Mouse (Mus musculus) hindbrain, postnatal 0 days (tissue): ENCODE results near the gene Chst5. TPM values are rescaled to one million over a fixed set of nuclear protein-coding genes. Genes with fewer than 3 reads are reported as not detected.

Source experiments
- ATAC-seq: fragments of 200-750 bp; cut with Nextera tagmentation; 2 replicates; pipeline ENCODE4 v1.8.0; 2017; ENCODE audit warnings: mild to moderate bottlenecking, moderate TSS enrichment, moderate library complexity
- DNase-seq: peaks from one replicate; pipeline ENCODE4 v3.0.0-alpha.2; 2015; ENCODE audit warnings: low spot score
- H3K27ac ChIP-seq: fragments of 300-500 bp; sonication (generic); 2 replicates; pipeline ENCODE4 v1.5.1; 2014; ENCODE audit warnings: mild to moderate bottlenecking
- H3K27me3 ChIP-seq: fragments of 300-500 bp; sonication (generic); 2 replicates; pipeline ENCODE4 v1.6.1; 2014; ENCODE audit warnings: low read length, mixed read lengths; ENCODE audit not compliant: insufficient read depth
- H3K36me3 ChIP-seq: fragments of 300-500 bp; sonication (generic); 2 replicates; pipeline ENCODE4 v1.6.1; 2014; ENCODE audit warnings: low read length, mixed read lengths; ENCODE audit not compliant: insufficient read depth
- H3K4me1 ChIP-seq: fragments of 300-500 bp; sonication (generic); 2 replicates; pipeline ENCODE4 v1.6.1; 2014; ENCODE audit warnings: antibody characterized with exemption, low read length, mixed read lengths; ENCODE audit not compliant: insufficient read depth
- H3K4me2 ChIP-seq: fragments of 300-500 bp; sonication (generic); 2 replicates; pipeline ENCODE4 v1.6.1; 2014; ENCODE audit warnings: low read depth, mild to moderate bottlenecking, low read length, moderate library complexity, mixed read lengths
- H3K4me3 ChIP-seq: fragments of 300-500 bp; sonication (generic); 2 replicates; pipeline ENCODE4 v1.5.1; 2014; ENCODE audit warnings: low read length
- H3K9ac ChIP-seq: fragments of 300-500 bp; sonication (generic); replicated peaks from 2 replicates; pipeline ENCODE4 v1.6.1; 2014; ENCODE audit warnings: mild to moderate bottlenecking, low read length, moderate library complexity, mixed read lengths
- H3K9me3 ChIP-seq: fragments of 300-500 bp; sonication (generic); 2 replicates; pipeline ENCODE4 v1.6.1; 2016; ENCODE audit warnings: low read length, mixed read lengths
- CTCF ChIP-seq: IDR thresholded peaks from 2 replicates; pipeline ENCODE4 v1.5.1; 2016; ENCODE audit warnings: antibody characterized with exemption, control low read depth, low read depth
- WGBS: fragments of 180-500 bp; shearing (Covaris S2); extraction: QIAGEN DNeasy Blood & Tissue Kit; methylation state at CpG from one replicate; pipeline ENCODE4 v1.1.7; 2014; 5-methylcytosine and 5-hydroxymethylcytosine counted together
- polyA plus RNA-seq: library from polyadenylated mRNA; unstranded; fragments of >200 nt; fragmentation: Nextera tagmentation; extraction: Ambion mirVana; gene quantifications from 2 replicates; pipeline ENCODE4 v1.2.1, GENCODE M21; 2015
- total RNA-seq: library from RNA; depleted of rRNA; stranded (reverse); fragments of >200 nt; gene quantifications from 2 replicates; pipeline ENCODE4 v1.2.3, GENCODE M21; 2014

Gene Chst5
- total and polyA plus RNA-seq, 2 experiments from 2014 or later: 2.4 to 3.8 TPM

GRCm38 (mm10) chr8:111902080-111902479 is 8.2 kb downstream of the Chst5 start:
- WGBS: 40% methylated on average over 5 of the region's 5 CpGs
- H3K4me2 ChIP-seq: no peak overlapping the region
- H3K9ac ChIP-seq: no peak overlapping the region
- no peak overlapping the region for H3K4me3 ChIP-seq
- no peak overlapping the region for H3K27ac ChIP-seq
- no peak for TF ChIP-seq CTCF
- no peaks in the 10 kb centered on the region for H3K27me3 ChIP-seq
- ATAC-seq (no peak), DNase-seq (no peak)
- no peaks in the 10 kb centered on the region for H3K36me3 ChIP-seq
- no peaks in the 10 kb centered on the region for H3K9me3 ChIP-seq
- H3K4me1 ChIP-seq: no peaks in the 10 kb centered on the region

- Histone ChIP-seq H3K4me2 (no peak overlapping the region), H3K9ac (no peak overlapping the region), H3K9me3 (no peaks in the 10 kb centered on the region), H3K36me3 (no peaks in the 10 kb centered on the region), H3K4me3 (no peak overlapping the region), H3K27me3 (no peaks in the 10 kb centered on the region), H3K27ac (no peak overlapping the region), H3K4me1 (no peaks in the 10 kb centered on the region)
- ATAC-seq (no peak), DNase-seq (no peak)
- TF ChIP-seq CTCF: no peak
- 25% methylated on average over 10 of the region's 10 CpGs for WGBS
Observed at GRCm38 (mm10) chr8:111898586-111898985, 11.7 kb downstream of the Chst5 start.

- WGBS: 88% methylated on average over 7 of the region's 7 CpGs
- no peak for DNase-seq
- H3K27me3 ChIP-seq: no peaks in the 10 kb centered on the region; the same call in none of the 2 replicates
- no peak for ATAC-seq
- H3K27ac ChIP-seq: no peak overlapping the region
- TF ChIP-seq CTCF: peak; percentile 27; the same call in 1 of the 2 replicates
- H3K4me2 ChIP-seq: no peak overlapping the region
- no peaks in the 10 kb centered on the region for H3K9me3 ChIP-seq
- peaks cover 3% of the 10 kb centered on the region; the same call in 1 of the 2 replicates for H3K4me1 ChIP-seq
- H3K9ac ChIP-seq: no peak overlapping the region
- no peaks in the 10 kb centered on the region for H3K36me3 ChIP-seq
- H3K4me3 ChIP-seq: no peak overlapping the region
Observed at GRCm38 (mm10) chr8:111894955-111895354, 15.3 kb downstream of the Chst5 start.

- H3K4me2 ChIP-seq: no peak overlapping the region
- H3K36me3 ChIP-seq: no peaks in the 10 kb centered on the region
- peaks cover 6% of the 10 kb centered on the region; the same call in 1 of the 2 replicates for H3K4me1 ChIP-seq
- 71% methylated on average over 5 of the region's 5 CpGs for WGBS
- H3K4me3 ChIP-seq: no peak overlapping the region
- H3K27me3 ChIP-seq: no peaks in the 10 kb centered on the region; the same call in none of the 2 replicates
- TF ChIP-seq CTCF: no peak
- no peak overlapping the region for H3K9ac ChIP-seq
- H3K9me3 ChIP-seq: no peaks in the 10 kb centered on the region
- H3K27ac ChIP-seq: no peak overlapping the region
- no peak for ATAC-seq
- no peak for DNase-seq
Observed at GRCm38 (mm10) chr8:111892615-111893014, 17.6 kb downstream of the Chst5 start.

GRCm38 (mm10) chr8:111891983-111892382 is 18.3 kb downstream of the Chst5 start:
- no peaks in the 10 kb centered on the region for H3K36me3 ChIP-seq
- no peak overlapping the region for H3K9ac ChIP-seq
- H3K9me3 ChIP-seq: no peaks in the 10 kb centered on the region
- DNase-seq (no peak), ATAC-seq (no peak)
- no peaks in the 10 kb centered on the region; the same call in none of the 2 replicates for H3K27me3 ChIP-seq
- no peak overlapping the region for H3K4me2 ChIP-seq
- TF ChIP-seq CTCF: no peak
- 49% methylated on average over 8 of the region's 8 CpGs for WGBS
- peaks cover 6% of the 10 kb centered on the region; the same call in 1 of the 2 replicates for H3K4me1 ChIP-seq
- H3K27ac ChIP-seq: no peak overlapping the region
- H3K4me3 ChIP-seq: no peak overlapping the region

- Histone ChIP-seq H3K4me1 (peaks cover 6% of the 10 kb centered on the region; the same call in 1 of the 2 replicates), H3K4me3 (peak overlapping the region; percentile 37; the same call in 1 of the 2 replicates), H3K9me3 (no peaks in the 10 kb centered on the region), H3K9ac (no peak overlapping the region), H3K4me2 (no peak overlapping the region), H3K27me3 (no peaks in the 10 kb centered on the region; the same call in none of the 2 replicates), H3K36me3 (no peaks in the 10 kb centered on the region), H3K27ac (no peak overlapping the region)
- DNase-seq (no peak), ATAC-seq (no peak)
- no peak for TF ChIP-seq CTCF
- WGBS: 63% methylated on average over 6 of the region's 6 CpGs
Observed at GRCm38 (mm10) chr8:111890911-111891303, 19.3 kb downstream of the Chst5 start.
